Mouse (Mus musculus) megakaryocyte, embryonic 14.5 days (primary cell): Measurements from ENCODE around the gene Rap2b. TPM values are rescaled to one million over a fixed set of nuclear protein-coding genes. Genes with fewer than 3 reads are reported as not detected.

Source experiments
- H3K27me3 ChIP-seq: replicated peaks from 2 replicates; pipeline ENCODE3; 2012; ENCODE audit warnings: inconsistent platforms
- H3K36me3 ChIP-seq: replicated peaks from 2 replicates; pipeline ENCODE3; 2012; ENCODE audit warnings: low read length, inconsistent platforms, mixed read lengths
- H3K4me1 ChIP-seq: 2 replicates; pipeline ENCODE4 v1.6.1; 2012; ENCODE audit warnings: inconsistent platforms
- H3K4me3 ChIP-seq: replicated peaks from 2 replicates; pipeline ENCODE3; 2012; ENCODE audit warnings: moderate library complexity, mild to moderate bottlenecking, inconsistent platforms
- H3K9me3 ChIP-seq: 2 replicates; pipeline ENCODE4 v1.6.1; 2012; ENCODE audit warnings: inconsistent platforms
- FLI1 ChIP-seq: IDR thresholded peaks from 2 replicates; pipeline ENCODE4 v1.6.1; 2012; ENCODE audit warnings: low read length, inconsistent platforms, mixed read lengths
- GATA1 ChIP-seq: IDR thresholded peaks from 3 replicates; pipeline ENCODE4 v1.6.1; 2012; ENCODE audit warnings: mixed read lengths, low read length, inconsistent platforms, borderline replicate concordance
- polyA plus RNA-seq: library from polyadenylated mRNA; stranded (reverse); fragments of >175 nt; gene quantifications from 2 replicates; pipeline ENCODE4 v1.2.3, GENCODE M21; 2012; ENCODE audit warnings: low replicate concordance; ENCODE audit not compliant: insufficient read depth

Rap2b gene
- 18.4 TPM in 2 replicates for polyA plus RNA-seq

DNA sequence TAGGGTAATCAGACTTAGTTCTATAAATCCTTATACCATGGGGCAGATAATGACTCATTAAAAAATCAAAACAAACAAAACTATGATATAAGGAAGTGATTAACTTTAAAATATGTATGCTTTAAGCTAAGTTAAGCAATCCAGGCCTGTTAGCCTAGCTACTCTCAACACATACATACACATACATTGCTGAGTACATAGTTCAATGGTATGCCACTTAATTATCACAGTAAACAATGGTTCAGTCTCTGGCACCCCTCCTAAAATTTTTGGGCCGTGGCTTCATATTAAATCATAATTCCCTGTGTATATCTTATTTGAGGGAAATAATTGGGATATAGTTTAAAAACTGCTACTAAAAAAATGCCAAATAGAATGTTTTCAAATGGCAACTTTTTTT, at the start of gene Rap2b:
Rap2b (plus strand) TSS at position 301 of the 400 bp plus-strand sequence.
- TF ChIP-seq FLI1 (no peak), GATA1 (no peak)
- Histone ChIP-seq H3K4me3 (peak within 1 kb of the TSS; percentile 93), H3K36me3 (peaks cover 3% of the 10 kb centered on the region), H3K4me1 (peaks cover 38% of the 10 kb centered on the region), H3K9me3 (no peaks in the 10 kb centered on the region), H3K27me3 (no peaks in the 10 kb centered on the region)

GRCm38 (mm10) chr3:61315002-61315401, 46.4 kb upstream of the Rap2b start:
- no peak overlapping the region for H3K4me3 ChIP-seq
- no peaks in the 10 kb centered on the region for H3K36me3 ChIP-seq
- peaks cover 8% of the 10 kb centered on the region for H3K4me1 ChIP-seq
- H3K9me3 ChIP-seq: no peaks in the 10 kb centered on the region
- H3K27me3 ChIP-seq: no peaks in the 10 kb centered on the region
- TF ChIP-seq FLI1: no peak
- no peak for TF ChIP-seq GATA1

DNA sequence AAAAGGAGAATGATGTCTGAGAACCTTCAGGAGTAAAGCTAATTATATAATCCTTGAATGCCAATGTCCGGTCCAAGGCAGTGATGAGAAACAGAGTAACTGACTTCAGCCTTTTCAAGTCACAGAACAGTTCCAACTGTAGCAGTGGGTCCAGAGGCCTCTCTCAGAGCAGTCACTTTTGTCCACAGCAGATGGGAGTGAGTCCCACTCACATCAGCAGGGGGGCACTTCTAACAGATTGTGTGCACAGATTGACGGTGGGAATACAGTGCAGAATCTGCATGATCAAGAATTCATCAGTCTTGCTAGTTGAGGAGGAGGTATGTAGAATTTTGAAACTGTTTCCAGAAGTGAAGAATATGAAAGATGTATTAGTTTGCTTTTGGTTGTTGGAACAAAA, 41.4 kb upstream of the Rap2b start:
- Histone ChIP-seq H3K9me3 (no peaks in the 10 kb centered on the region), H3K4me3 (no peak overlapping the region), H3K36me3 (no peaks in the 10 kb centered on the region), H3K4me1 (peaks cover 6% of the 10 kb centered on the region), H3K27me3 (no peaks in the 10 kb centered on the region)
- TF ChIP-seq GATA1 (no peak), FLI1 (no peak)

DNA sequence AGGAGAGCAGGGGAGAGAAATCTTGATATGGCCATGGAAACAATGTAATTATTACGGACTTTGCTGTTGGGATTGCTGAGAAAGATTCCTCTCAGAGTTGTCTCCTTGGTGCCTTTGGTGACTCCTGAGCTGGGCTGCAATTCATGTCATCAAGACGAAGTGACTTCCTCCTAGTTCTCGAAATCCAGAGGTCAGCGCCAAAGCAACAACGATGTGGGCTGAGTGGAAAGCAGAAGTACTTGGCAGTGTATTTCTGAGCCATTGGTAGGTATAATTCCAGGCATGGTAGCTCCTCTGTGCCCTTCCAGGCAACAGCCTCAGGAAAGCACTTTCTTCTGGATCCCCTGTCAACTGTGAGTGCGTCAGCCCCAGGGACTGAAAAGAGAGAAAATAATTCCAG, 39.8 kb upstream of the Rap2b start:
- H3K4me1 ChIP-seq: no peaks in the 10 kb centered on the region
- H3K36me3 ChIP-seq: no peaks in the 10 kb centered on the region
- no peak overlapping the region for H3K4me3 ChIP-seq
- no peaks in the 10 kb centered on the region for H3K27me3 ChIP-seq
- TF ChIP-seq GATA1 (no peak), FLI1 (no peak)
- H3K9me3 ChIP-seq: no peaks in the 10 kb centered on the region

DNA sequence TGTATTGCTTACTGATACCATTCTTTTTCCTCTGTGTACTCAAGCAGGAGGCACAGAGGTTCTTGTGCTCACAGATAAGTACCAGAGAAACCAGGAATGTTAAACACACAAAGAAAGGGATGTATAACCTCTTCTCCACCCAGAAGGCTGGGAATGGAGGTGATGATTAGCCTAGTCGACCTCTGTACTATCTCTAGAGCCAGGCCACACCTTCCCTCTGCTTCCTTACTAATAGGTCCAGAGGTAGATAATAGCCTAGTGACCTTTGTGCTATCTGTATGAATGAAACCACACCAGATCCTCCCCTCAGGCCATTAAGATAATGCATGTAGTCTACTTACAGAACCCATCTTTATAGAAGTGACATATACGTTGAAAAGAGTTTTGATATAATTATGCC, 25.2 kb upstream of the Rap2b start:
- Histone ChIP-seq H3K4me1 (peaks cover 11% of the 10 kb centered on the region), H3K27me3 (no peaks in the 10 kb centered on the region), H3K36me3 (no peaks in the 10 kb centered on the region), H3K4me3 (no peak overlapping the region), H3K9me3 (no peaks in the 10 kb centered on the region)
- no peak for TF ChIP-seq FLI1
- TF ChIP-seq GATA1: no peak

DNA sequence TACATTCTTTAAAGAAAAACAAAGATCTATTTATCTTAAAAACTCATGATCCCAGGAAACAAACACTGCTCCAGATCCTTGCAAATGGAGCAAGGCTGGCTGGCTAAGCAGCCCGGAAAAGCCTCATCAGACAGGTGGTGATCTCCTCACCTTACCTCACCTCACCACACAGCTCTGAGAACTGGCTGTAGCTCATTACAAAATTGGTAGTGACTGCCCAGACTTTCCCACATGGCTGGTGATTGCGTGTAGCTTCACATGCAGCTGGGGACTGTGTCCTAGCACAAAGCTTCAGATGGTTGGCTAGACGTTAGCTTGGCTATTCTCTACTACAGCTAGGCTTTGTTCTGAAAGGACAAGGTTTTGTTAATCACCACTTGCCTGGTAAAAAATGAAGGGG, 24.2 kb upstream of the Rap2b start:
- Histone ChIP-seq H3K9me3 (no peaks in the 10 kb centered on the region), H3K4me3 (no peak overlapping the region), H3K36me3 (no peaks in the 10 kb centered on the region), H3K4me1 (peaks cover 7% of the 10 kb centered on the region), H3K27me3 (no peaks in the 10 kb centered on the region)
- TF ChIP-seq FLI1 (no peak), GATA1 (no peak)

- Histone ChIP-seq H3K36me3 (no peaks in the 10 kb centered on the region), H3K4me1 (peaks cover 13% of the 10 kb centered on the region), H3K9me3 (no peaks in the 10 kb centered on the region), H3K4me3 (no peak overlapping the region), H3K27me3 (no peaks in the 10 kb centered on the region)
- TF ChIP-seq GATA1: no peak
- TF ChIP-seq FLI1: no peak
Observed at GRCm38 (mm10) chr3:61340321-61340720, 21.1 kb upstream of the Rap2b start.

- Histone ChIP-seq H3K27me3 (peaks cover 2% of the 10 kb centered on the region), H3K9me3 (no peaks in the 10 kb centered on the region)
- TF ChIP-seq GATA1: no peak
- TF ChIP-seq FLI1: no peak
Observed at GRCm38 (mm10) chr3:61344031-61344430, 17.4 kb upstream of the Rap2b start.

GRCm38 (mm10) chr3:61345636-61346035, 15.8 kb upstream of the Rap2b start:
- no peaks in the 10 kb centered on the region for H3K36me3 ChIP-seq
- H3K27me3 ChIP-seq: peaks cover 2% of the 10 kb centered on the region
- H3K4me3 ChIP-seq: no peak overlapping the region
- no peaks in the 10 kb centered on the region for H3K9me3 ChIP-seq
- no peak for TF ChIP-seq GATA1
- TF ChIP-seq FLI1: no peak
- peaks cover 16% of the 10 kb centered on the region for H3K4me1 ChIP-seq

More at GRCm38 (mm10) chr3:61344031-61344430, 17.4 kb upstream of the Rap2b start:
- H3K4me3 ChIP-seq: peak overlapping the region; percentile 2
- H3K36me3 ChIP-seq: no peaks in the 10 kb centered on the region
- peaks cover 17% of the 10 kb centered on the region for H3K4me1 ChIP-seq

DNA sequence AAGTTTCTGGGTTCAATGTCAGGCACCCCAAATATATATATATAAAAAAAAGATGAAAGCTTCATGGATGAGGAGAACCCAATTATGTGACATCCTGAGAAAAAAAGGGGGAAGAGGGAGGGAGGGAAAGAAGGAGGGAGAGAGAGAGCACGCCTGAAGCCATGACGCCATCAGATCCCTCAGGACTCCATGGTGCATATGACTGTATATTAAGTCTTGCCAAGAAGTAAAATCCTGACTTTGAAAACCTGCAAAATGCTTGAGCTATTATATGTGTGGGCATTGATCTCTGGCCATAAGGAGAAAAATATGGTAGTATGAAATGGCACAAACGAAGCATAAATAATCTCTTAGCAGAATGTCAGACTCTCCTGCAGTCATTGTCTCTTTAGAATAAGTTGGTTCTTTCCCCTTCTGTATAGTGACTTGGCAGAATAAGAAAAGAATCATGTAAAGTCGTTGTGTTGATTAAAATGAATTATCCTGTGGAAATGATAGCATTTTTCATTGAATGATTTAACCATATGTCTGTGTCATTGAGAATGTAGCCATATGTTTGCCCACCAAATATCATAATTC, 13.3 kb upstream of the Rap2b start:
- TF ChIP-seq GATA1 (no peak), FLI1 (no peak)
- Histone ChIP-seq H3K9me3 (no peaks in the 10 kb centered on the region), H3K27me3 (peaks cover 2% of the 10 kb centered on the region), H3K36me3 (no peaks in the 10 kb centered on the region), H3K4me1 (peaks cover 16% of the 10 kb centered on the region), H3K4me3 (no peak overlapping the region)
